Mouse (Mus musculus): ENCODE data around the gene Psmb7. TPM values are rescaled to one million over a fixed set of nuclear protein-coding genes. Genes with fewer than 3 reads are reported as not detected.

The Psmb7 gene
- polyA plus RNA-seq, 1 experiment from 2014 or later = 141 TPM

GRCm38 (mm10) chr2:38652098-38652497 is 8.2 kb upstream of the Psmb7 start:
- no peak for ATAC-seq (ENCODE audit: low read depth)
- Histone ChIP-seq H3K27me3 (ENCODE audit: control insufficient read depth, insufficient read depth, low read depth, low read length) (no peaks in the 10 kb centered on the region), H3K36me3 (ENCODE audit: control insufficient read depth, insufficient read depth) (no peaks in the 10 kb centered on the region), H3K4me1 (ENCODE audit: control insufficient read depth, low read depth, low read length) (no peaks in the 10 kb centered on the region), H3K9me3 (replicated peaks; ENCODE audit: control insufficient read depth, low read length) (no peaks in the 10 kb centered on the region), H3K4me2 (ENCODE audit: low read depth, low read length) (no peak overlapping the region), H3K27ac (ENCODE audit: low read length) (no peak overlapping the region), H3K4me3 (ENCODE audit: low read depth, low read length) (no peak overlapping the region), H3K9ac (ENCODE audit: low read depth, low read length) (no peak overlapping the region)
- WGBS (ENCODE audit: insufficient replicate concordance) = 63% methylated on average over 7 of the region's 7 CpGs

GRCm38 (mm10) chr2:38650340-38650739 is 6.5 kb upstream of the Psmb7 start:
- no peaks in the 10 kb centered on the region for H3K36me3 ChIP-seq (ENCODE audit: control insufficient read depth, insufficient read depth)
- no peaks in the 10 kb centered on the region for H3K27me3 ChIP-seq (ENCODE audit: control insufficient read depth, insufficient read depth, low read depth, low read length)
- no peak overlapping the region for H3K9ac ChIP-seq (ENCODE audit: low read depth, low read length)
- H3K4me3 ChIP-seq (ENCODE audit: low read depth, low read length) = no peak overlapping the region
- no peaks in the 10 kb centered on the region for H3K4me1 ChIP-seq (ENCODE audit: control insufficient read depth, low read depth, low read length)
- no peaks in the 10 kb centered on the region for H3K9me3 ChIP-seq (replicated peaks; ENCODE audit: control insufficient read depth, low read length)
- WGBS (ENCODE audit: insufficient replicate concordance) = 70% methylated on average over 1 of the region's 1 CpGs
- no peak overlapping the region for H3K27ac ChIP-seq (ENCODE audit: low read length)
- no peak for ATAC-seq (ENCODE audit: low read depth)
- no peak overlapping the region for H3K4me2 ChIP-seq (ENCODE audit: low read depth, low read length)

GRCm38 (mm10) chr2:38647661-38648060 is 3.8 kb upstream of the Psmb7 start:
- Histone ChIP-seq H3K27ac (ENCODE audit: low read length) (no peak overlapping the region), H3K4me3 (ENCODE audit: low read depth, low read length) (no peak overlapping the region), H3K36me3 (ENCODE audit: control insufficient read depth, insufficient read depth) (no peaks in the 10 kb centered on the region), H3K4me2 (ENCODE audit: low read depth, low read length) (no peak overlapping the region), H3K9me3 (replicated peaks; ENCODE audit: control insufficient read depth, low read length) (no peaks in the 10 kb centered on the region), H3K4me1 (ENCODE audit: control insufficient read depth, low read depth, low read length) (peaks cover 3% of the 10 kb centered on the region; the same call in 1 of the 2 replicates), H3K9ac (ENCODE audit: low read depth, low read length) (no peak overlapping the region), H3K27me3 (ENCODE audit: control insufficient read depth, insufficient read depth, low read depth, low read length) (no peaks in the 10 kb centered on the region)
- no peak for ATAC-seq (ENCODE audit: low read depth)
- WGBS (ENCODE audit: insufficient replicate concordance) = 81% methylated on average over 7 of the region's 7 CpGs

GRCm38 (mm10) chr2:38647201-38647606 is 3.3 kb upstream of the Psmb7 start:
- WGBS (ENCODE audit: insufficient replicate concordance) = 64% methylated on average over 8 of the region's 8 CpGs
- H3K36me3 ChIP-seq (ENCODE audit: control insufficient read depth, insufficient read depth) = no peaks in the 10 kb centered on the region

GRCm38 (mm10) chr2:38645936-38646335 is 2.0 kb upstream of the Psmb7 start:
- Histone ChIP-seq H3K9ac (ENCODE audit: low read depth, low read length) (no peak overlapping the region), H3K27ac (ENCODE audit: low read length) (no peak overlapping the region), H3K4me3 (ENCODE audit: low read depth, low read length) (no peak overlapping the region), H3K9me3 (replicated peaks; ENCODE audit: control insufficient read depth, low read length) (no peaks in the 10 kb centered on the region), H3K36me3 (ENCODE audit: control insufficient read depth, insufficient read depth) (peaks cover 2% of the 10 kb centered on the region), H3K4me2 (ENCODE audit: low read depth, low read length) (no peak overlapping the region), H3K4me1 (ENCODE audit: control insufficient read depth, low read depth, low read length) (peaks cover 9% of the 10 kb centered on the region), H3K27me3 (ENCODE audit: control insufficient read depth, insufficient read depth, low read depth, low read length) (no peaks in the 10 kb centered on the region)
- no peak for ATAC-seq (ENCODE audit: low read depth)
- 0% methylated on average over 3 of the region's 3 CpGs for WGBS (ENCODE audit: insufficient replicate concordance)

More at GRCm38 (mm10) chr2:38647201-38647606, 3.3 kb upstream of the Psmb7 start:
- Histone ChIP-seq H3K4me1 (ENCODE audit: control insufficient read depth, low read depth, low read length) (peaks cover 6% of the 10 kb centered on the region), H3K4me2 (ENCODE audit: low read depth, low read length) (no peak overlapping the region), H3K9me3 (replicated peaks; ENCODE audit: control insufficient read depth, low read length) (no peaks in the 10 kb centered on the region), H3K27ac (ENCODE audit: low read length) (no peak overlapping the region), H3K27me3 (ENCODE audit: control insufficient read depth, insufficient read depth, low read depth, low read length) (no peaks in the 10 kb centered on the region), H3K4me3 (ENCODE audit: low read depth, low read length) (no peak overlapping the region), H3K9ac (ENCODE audit: low read depth, low read length) (no peak overlapping the region)
- no peak for ATAC-seq (ENCODE audit: low read depth)

- H3K4me2 ChIP-seq (ENCODE audit: low read depth, low read length) = no peak overlapping the region
- H3K9ac ChIP-seq (ENCODE audit: low read depth, low read length) = no peak overlapping the region
- H3K4me3 ChIP-seq (ENCODE audit: low read depth, low read length) = no peak overlapping the region
- 88% methylated on average over 1 of the region's 1 CpGs for WGBS (ENCODE audit: insufficient replicate concordance)
- peaks cover 9% of the 10 kb centered on the region for H3K4me1 ChIP-seq (ENCODE audit: control insufficient read depth, low read depth, low read length)
- H3K36me3 ChIP-seq (ENCODE audit: control insufficient read depth, insufficient read depth) = peaks cover 25% of the 10 kb centered on the region
- no peaks in the 10 kb centered on the region for H3K9me3 ChIP-seq (replicated peaks; ENCODE audit: control insufficient read depth, low read length)
- ATAC-seq (ENCODE audit: low read depth) = no peak
- H3K27ac ChIP-seq (ENCODE audit: low read length) = no peak overlapping the region
- H3K27me3 ChIP-seq (ENCODE audit: control insufficient read depth, insufficient read depth, low read depth, low read length) = no peaks in the 10 kb centered on the region
Measured at GRCm38 (mm10) chr2:38641761-38642160, 2.1 kb downstream of the Psmb7 start.

- H3K9me3 ChIP-seq (replicated peaks; ENCODE audit: control insufficient read depth, low read length) = no peaks in the 10 kb centered on the region
- 77% methylated on average over 4 of the region's 4 CpGs for WGBS (ENCODE audit: insufficient replicate concordance)
- no peak overlapping the region for H3K4me2 ChIP-seq (ENCODE audit: low read depth, low read length)
- no peak overlapping the region for H3K9ac ChIP-seq (ENCODE audit: low read depth, low read length)
- peaks cover 42% of the 10 kb centered on the region for H3K36me3 ChIP-seq (ENCODE audit: control insufficient read depth, insufficient read depth)
- no peak overlapping the region for H3K4me3 ChIP-seq (ENCODE audit: low read depth, low read length)
- no peaks in the 10 kb centered on the region for H3K27me3 ChIP-seq (ENCODE audit: control insufficient read depth, insufficient read depth, low read depth, low read length)
- H3K27ac ChIP-seq (ENCODE audit: low read length) = no peak overlapping the region
- no peak for ATAC-seq (ENCODE audit: low read depth)
- H3K4me1 ChIP-seq (ENCODE audit: control insufficient read depth, low read depth, low read length) = peaks cover 8% of the 10 kb centered on the region
Measured at GRCm38 (mm10) chr2:38637716-38638267, 6.1 kb downstream of the Psmb7 start.

GRCm38 (mm10) chr2:38630574-38630973 is 13.3 kb downstream of the Psmb7 start:
- H3K27ac ChIP-seq (ENCODE audit: low read length) = no peak overlapping the region
- peaks cover 44% of the 10 kb centered on the region for H3K36me3 ChIP-seq (ENCODE audit: control insufficient read depth, insufficient read depth)
- no peaks in the 10 kb centered on the region for H3K4me1 ChIP-seq (ENCODE audit: control insufficient read depth, low read depth, low read length)
- no peak overlapping the region for H3K4me2 ChIP-seq (ENCODE audit: low read depth, low read length)
- no peak overlapping the region for H3K9ac ChIP-seq (ENCODE audit: low read depth, low read length)
- H3K9me3 ChIP-seq (replicated peaks; ENCODE audit: control insufficient read depth, low read length) = no peaks in the 10 kb centered on the region
- H3K4me3 ChIP-seq (ENCODE audit: low read depth, low read length) = no peak overlapping the region
- WGBS (ENCODE audit: insufficient replicate concordance) = 60% methylated on average over 2 of the region's 2 CpGs
- ATAC-seq (ENCODE audit: low read depth) = no peak
- no peaks in the 10 kb centered on the region for H3K27me3 ChIP-seq (ENCODE audit: control insufficient read depth, insufficient read depth, low read depth, low read length)

GRCm38 (mm10) chr2:38629451-38629850 is 14.4 kb downstream of the Psmb7 start:
- H3K9me3 ChIP-seq (replicated peaks; ENCODE audit: control insufficient read depth, low read length) = no peaks in the 10 kb centered on the region
- peaks cover 42% of the 10 kb centered on the region for H3K36me3 ChIP-seq (ENCODE audit: control insufficient read depth, insufficient read depth)
- no peaks in the 10 kb centered on the region for H3K4me1 ChIP-seq (ENCODE audit: control insufficient read depth, low read depth, low read length)
- WGBS (ENCODE audit: insufficient replicate concordance) = 83% methylated on average over 3 of the region's 3 CpGs
- no peak overlapping the region for H3K4me3 ChIP-seq (ENCODE audit: low read depth, low read length)
- no peak overlapping the region for H3K27ac ChIP-seq (ENCODE audit: low read length)
- no peak overlapping the region for H3K4me2 ChIP-seq (ENCODE audit: low read depth, low read length)
- no peaks in the 10 kb centered on the region for H3K27me3 ChIP-seq (ENCODE audit: control insufficient read depth, insufficient read depth, low read depth, low read length)
- ATAC-seq (ENCODE audit: low read depth) = no peak
- no peak overlapping the region for H3K9ac ChIP-seq (ENCODE audit: low read depth, low read length)

Measured in liver, embryonic 16.5 days (tissue).